Mouse (Mus musculus) liver, adult (tissue): ENCODE results near the gene Arhgap31.
A peak's percentile ranks its signal among the peaks of the same experiment; 100 is the strongest.

Source experiments
- GATA4 ChIP-seq: IDR thresholded peaks from 2 replicates; pipeline ENCODE4 v1.6.1; 2014; ENCODE audit warnings: mild to moderate bottlenecking, low read length; ENCODE audit not compliant: insufficient replicate concordance

The Arhgap31 gene

DNA sequence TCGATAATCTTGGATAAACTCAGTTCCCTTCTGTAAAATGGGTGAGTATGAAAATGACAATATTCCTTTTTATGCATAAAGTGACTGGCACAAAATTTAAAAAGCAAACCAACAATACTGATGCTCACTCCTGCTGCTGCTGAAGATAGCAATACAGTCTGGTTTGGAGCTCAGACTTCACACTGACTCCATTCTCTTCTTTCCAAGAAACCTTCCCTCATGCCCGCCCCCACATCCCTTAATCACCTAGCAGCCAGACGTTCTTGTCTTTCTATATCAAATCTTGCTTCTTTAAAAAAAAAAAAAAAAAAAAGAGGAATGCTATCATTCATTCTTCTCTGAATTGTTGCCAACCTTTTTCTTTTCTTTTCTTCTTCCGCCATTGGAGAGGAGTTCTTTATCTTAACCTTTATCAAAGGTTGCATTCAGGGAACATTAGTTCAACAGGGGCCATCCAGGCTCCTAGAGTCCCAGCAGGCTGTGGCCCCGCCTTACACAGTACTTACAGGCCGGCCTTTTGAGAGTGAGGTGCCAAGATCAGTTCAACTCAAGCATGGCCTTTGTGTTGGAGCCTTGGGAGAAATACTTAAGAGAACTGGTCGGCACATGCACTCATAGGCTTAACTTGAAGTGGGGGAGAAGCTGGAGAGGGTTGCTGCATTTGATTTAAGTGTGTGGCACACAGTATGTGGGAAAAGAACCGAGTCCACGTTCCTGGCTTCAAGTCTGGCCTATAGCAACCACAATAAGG, 7.4 kb downstream of the Arhgap31 start:
- no peak for TF ChIP-seq GATA4

DNA sequence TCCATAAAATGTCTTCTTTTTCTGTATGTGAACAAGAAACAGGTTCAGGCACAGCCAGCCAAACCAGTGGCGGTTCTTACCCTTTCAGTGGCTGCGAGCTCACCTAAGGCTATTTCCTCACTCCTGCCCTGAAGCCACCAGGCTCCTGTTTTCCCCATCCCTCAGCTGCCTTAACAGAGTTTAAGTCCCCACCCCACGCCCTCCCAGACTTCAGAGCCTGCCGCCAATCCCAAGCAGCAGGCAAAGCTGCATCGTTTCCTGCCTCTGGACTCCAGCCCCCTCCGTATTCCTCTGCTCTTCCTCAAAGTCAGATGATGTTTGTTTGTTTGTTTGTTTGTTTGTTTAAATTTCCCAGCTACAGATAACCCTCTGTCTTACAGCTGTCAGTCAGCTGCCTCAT, 9.6 kb downstream of the Arhgap31 start:
- TF ChIP-seq GATA4, result no peak

- no peak for TF ChIP-seq GATA4
Observed at GRCm38 (mm10) chr16:38702316-38702715, 10.8 kb downstream of the Arhgap31 start.

GRCm38 (mm10) chr16:38701492-38702185, 11.4 kb downstream of the Arhgap31 start:
- TF ChIP-seq GATA4, result no peak

- no peak for TF ChIP-seq GATA4
Observed at GRCm38 (mm10) chr16:38700392-38701162, 12.5 kb downstream of the Arhgap31 start.

DNA sequence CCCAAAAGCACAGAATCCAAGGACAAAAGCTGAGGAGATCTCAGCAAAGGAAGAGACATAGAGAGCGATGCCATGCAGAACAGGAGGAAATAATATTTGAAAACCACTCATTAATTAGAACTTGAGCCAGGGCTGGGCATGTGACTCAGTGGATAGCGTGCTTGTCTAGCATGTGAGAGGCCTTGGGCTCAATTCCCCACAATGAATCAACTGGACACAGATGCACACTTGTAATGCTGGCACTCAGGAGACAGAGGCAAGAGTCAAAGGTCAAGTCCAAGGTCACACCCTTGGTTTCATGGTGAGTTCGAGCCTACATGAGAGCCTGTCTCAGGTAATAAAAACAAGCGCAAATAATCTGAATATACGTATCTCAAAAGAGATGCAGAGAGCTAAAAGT, 15.5 kb downstream of the Arhgap31 start:
- TF ChIP-seq GATA4, result no peak

GRCm38 (mm10) chr16:38695557-38695956, 17.5 kb downstream of the Arhgap31 start:
- TF ChIP-seq GATA4, result no peak

GRCm38 (mm10) chr16:38694906-38695540, 18.1 kb downstream of the Arhgap31 start:
- TF ChIP-seq GATA4, result no peak

DNA sequence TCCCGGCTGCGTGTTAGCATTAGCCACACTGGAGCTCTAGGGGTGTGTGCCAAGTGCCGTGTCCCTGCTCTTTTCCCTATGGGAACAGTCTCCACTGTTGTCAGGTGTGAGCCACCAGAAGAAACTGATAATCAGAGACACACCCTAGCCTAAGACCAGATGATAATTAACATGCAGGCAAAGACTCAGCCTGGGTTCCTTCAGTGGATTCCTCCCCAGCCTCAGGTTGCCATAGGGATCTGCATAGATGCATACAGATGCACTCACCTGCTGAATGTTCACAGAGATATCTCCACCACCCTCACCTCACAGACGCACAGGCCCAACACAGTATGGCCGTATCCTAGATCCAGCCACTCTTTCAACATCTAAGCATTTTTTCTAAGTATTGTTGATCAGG, 22.6 kb downstream of the Arhgap31 start:
- TF ChIP-seq GATA4, result no peak

DNA sequence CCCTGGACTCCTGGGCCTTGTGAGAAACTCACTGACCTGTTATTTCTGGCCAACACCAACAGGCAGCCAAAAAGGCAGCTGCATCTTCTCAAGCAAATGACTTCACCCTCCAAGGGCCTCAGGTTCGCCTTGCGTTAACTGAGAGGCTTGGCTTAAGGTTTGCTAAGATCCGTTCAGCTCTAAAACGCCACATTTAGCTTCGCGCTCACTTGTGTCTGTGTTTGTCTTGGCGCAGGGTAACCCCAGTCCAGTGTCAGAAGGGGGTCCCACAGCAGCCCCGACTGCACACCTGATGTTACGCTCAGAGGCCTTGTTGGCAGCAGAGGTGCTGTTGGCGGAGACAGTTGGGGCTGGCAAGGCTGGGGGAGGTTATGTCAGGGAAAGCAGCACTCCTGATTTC, 23.3 kb downstream of the Arhgap31 start:
- no peak for TF ChIP-seq GATA4

- TF ChIP-seq GATA4, result no peak
Observed at GRCm38 (mm10) chr16:38688531-38689264, 24.4 kb downstream of the Arhgap31 start.

DNA sequence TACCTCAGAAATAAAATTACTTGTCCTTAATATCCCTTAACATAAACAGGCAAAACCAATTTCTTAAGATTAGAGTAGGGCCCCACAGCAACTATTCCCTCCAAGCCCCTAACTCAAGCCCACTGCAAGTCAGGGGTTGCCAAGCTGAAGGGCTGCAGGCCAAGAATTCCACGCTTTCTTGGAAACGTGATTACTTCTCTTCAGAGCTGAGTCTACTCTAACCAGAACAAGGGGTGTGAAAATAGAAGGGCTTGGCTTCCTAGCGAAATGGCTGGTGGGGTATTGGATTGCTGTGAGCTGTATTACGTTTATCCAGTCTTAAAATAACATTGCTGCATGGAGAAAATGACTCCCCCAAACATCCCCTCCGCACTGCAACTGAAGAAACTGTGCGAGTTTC, 25.4 kb downstream of the Arhgap31 start:
- TF ChIP-seq GATA4, result no peak

- no peak for TF ChIP-seq GATA4
Observed at GRCm38 (mm10) chr16:38683094-38683493, 30.0 kb downstream of the Arhgap31 start.

- peak; percentile 35; the same call in 1 of the 2 replicates for TF ChIP-seq GATA4
Observed at GRCm38 (mm10) chr16:38681313-38681712, 31.8 kb downstream of the Arhgap31 start.
